Mouse (Mus musculus) megakaryocyte, embryonic 14.5 days (primary cell): ENCODE results near the gene Mpped1. TPM values are rescaled to one million over a fixed set of nuclear protein-coding genes. Genes with fewer than 3 reads are reported as not detected.

Source experiments
- H3K27me3 ChIP-seq: replicated peaks from 2 replicates; pipeline ENCODE3; 2012; ENCODE audit warnings: inconsistent platforms
- H3K36me3 ChIP-seq: replicated peaks from 2 replicates; pipeline ENCODE3; 2012; ENCODE audit warnings: low read length, inconsistent platforms, mixed read lengths
- H3K4me1 ChIP-seq: 2 replicates; pipeline ENCODE4 v1.6.1; 2012; ENCODE audit warnings: inconsistent platforms
- H3K4me3 ChIP-seq: replicated peaks from 2 replicates; pipeline ENCODE3; 2012; ENCODE audit warnings: moderate library complexity, mild to moderate bottlenecking, inconsistent platforms
- H3K9me3 ChIP-seq: 2 replicates; pipeline ENCODE4 v1.6.1; 2012; ENCODE audit warnings: inconsistent platforms
- FLI1 ChIP-seq: IDR thresholded peaks from 2 replicates; pipeline ENCODE4 v1.6.1; 2012; ENCODE audit warnings: low read length, inconsistent platforms, mixed read lengths
- GATA1 ChIP-seq: IDR thresholded peaks from 3 replicates; pipeline ENCODE4 v1.6.1; 2012; ENCODE audit warnings: mixed read lengths, low read length, inconsistent platforms, borderline replicate concordance
- polyA plus RNA-seq: library from polyadenylated mRNA; stranded (reverse); fragments of >175 nt; gene quantifications from 2 replicates; pipeline ENCODE4 v1.2.3, GENCODE M21; 2012; ENCODE audit warnings: low replicate concordance; ENCODE audit not compliant: insufficient read depth

The Mpped1 gene
- not detected in 2 replicates for polyA plus RNA-seq

GRCm38 (mm10) chr15:83779387-83779786 is at the start of gene Mpped1:
TSS of gene Mpped1 (plus strand) at chr15:83779467.
- H3K9me3 ChIP-seq = no peaks in the 10 kb centered on the region
- no peaks in the 10 kb centered on the region for H3K36me3 ChIP-seq
- H3K4me3 ChIP-seq = no peak within 1 kb of the TSS
- peaks cover 73% of the 10 kb centered on the region for H3K27me3 ChIP-seq
- no peak for TF ChIP-seq FLI1
- TF ChIP-seq GATA1 = no peak
- no peaks in the 10 kb centered on the region for H3K4me1 ChIP-seq

- Histone ChIP-seq H3K4me1 (no peaks in the 10 kb centered on the region), H3K4me3 (no peak overlapping the region), H3K27me3 (peaks cover 24% of the 10 kb centered on the region), H3K36me3 (no peaks in the 10 kb centered on the region), H3K9me3 (no peaks in the 10 kb centered on the region)
- TF ChIP-seq GATA1 = no peak
- no peak for TF ChIP-seq FLI1
Measured at GRCm38 (mm10) chr15:83740676-83741422, 38.4 kb upstream of the Mpped1 start.

GRCm38 (mm10) chr15:83742018-83742417 is 37.2 kb upstream of the Mpped1 start:
- TF ChIP-seq FLI1 (no peak), GATA1 (no peak)
- Histone ChIP-seq H3K9me3 (no peaks in the 10 kb centered on the region), H3K4me1 (no peaks in the 10 kb centered on the region), H3K4me3 (no peak overlapping the region), H3K36me3 (no peaks in the 10 kb centered on the region), H3K27me3 (peaks cover 16% of the 10 kb centered on the region)

- Histone ChIP-seq H3K36me3 (no peaks in the 10 kb centered on the region), H3K27me3 (peaks cover 15% of the 10 kb centered on the region), H3K4me3 (no peak overlapping the region), H3K4me1 (no peaks in the 10 kb centered on the region), H3K9me3 (no peaks in the 10 kb centered on the region)
- TF ChIP-seq FLI1 (no peak), GATA1 (no peak)
Measured at GRCm38 (mm10) chr15:83746311-83746710, 33.0 kb upstream of the Mpped1 start.

- TF ChIP-seq FLI1 (no peak), GATA1 (no peak)
- H3K4me3 ChIP-seq = no peak overlapping the region
- H3K4me1 ChIP-seq = no peaks in the 10 kb centered on the region
- H3K27me3 ChIP-seq = peaks cover 4% of the 10 kb centered on the region
- no peaks in the 10 kb centered on the region for H3K9me3 ChIP-seq
- no peaks in the 10 kb centered on the region for H3K36me3 ChIP-seq
Measured at GRCm38 (mm10) chr15:83748986-83749385, 30.3 kb upstream of the Mpped1 start.

- Histone ChIP-seq H3K9me3 (peaks cover 2% of the 10 kb centered on the region), H3K4me1 (no peaks in the 10 kb centered on the region), H3K36me3 (no peaks in the 10 kb centered on the region), H3K27me3 (peaks cover 4% of the 10 kb centered on the region), H3K4me3 (no peak overlapping the region)
- TF ChIP-seq FLI1 = no peak
- TF ChIP-seq GATA1 = no peak
Measured at GRCm38 (mm10) chr15:83749436-83749835, 29.8 kb upstream of the Mpped1 start.

- Histone ChIP-seq H3K4me3 (no peak overlapping the region), H3K36me3 (no peaks in the 10 kb centered on the region), H3K9me3 (peaks cover 7% of the 10 kb centered on the region), H3K27me3 (peaks cover 15% of the 10 kb centered on the region), H3K4me1 (no peaks in the 10 kb centered on the region)
- TF ChIP-seq GATA1 (no peak), FLI1 (no peak)
Measured at GRCm38 (mm10) chr15:83756742-83757141, 22.5 kb upstream of the Mpped1 start.

- Histone ChIP-seq H3K9me3 (peaks cover 7% of the 10 kb centered on the region), H3K4me1 (no peaks in the 10 kb centered on the region), H3K4me3 (no peak overlapping the region), H3K36me3 (no peaks in the 10 kb centered on the region), H3K27me3 (peaks cover 18% of the 10 kb centered on the region)
- no peak for TF ChIP-seq FLI1
- TF ChIP-seq GATA1 = no peak
Measured at GRCm38 (mm10) chr15:83758958-83759357, 20.3 kb upstream of the Mpped1 start.

- Histone ChIP-seq H3K4me3 (no peak overlapping the region), H3K4me1 (no peaks in the 10 kb centered on the region), H3K9me3 (no peaks in the 10 kb centered on the region), H3K36me3 (no peaks in the 10 kb centered on the region), H3K27me3 (peaks cover 21% of the 10 kb centered on the region)
- no peak for TF ChIP-seq FLI1
Measured at GRCm38 (mm10) chr15:83760683-83761082, 18.6 kb upstream of the Mpped1 start.

- TF ChIP-seq FLI1 (no peak), GATA1 (no peak)
- H3K27me3 ChIP-seq = peaks cover 23% of the 10 kb centered on the region
- H3K4me3 ChIP-seq = no peak overlapping the region
- H3K4me1 ChIP-seq = no peaks in the 10 kb centered on the region
- H3K9me3 ChIP-seq = no peaks in the 10 kb centered on the region
- no peaks in the 10 kb centered on the region for H3K36me3 ChIP-seq
Measured at GRCm38 (mm10) chr15:83761512-83761911, 17.8 kb upstream of the Mpped1 start.
